Mouse (Mus musculus) heart, embryonic 11.5 days (tissue): ENCODE results near the gene Elfn2. TPM values are rescaled to one million over a fixed set of nuclear protein-coding genes. Genes with fewer than 3 reads are reported as not detected.

ENCODE experiments used
- ATAC-seq: fragments of 200-750 bp; cut with Nextera tagmentation; replicated peaks from 2 replicates; pipeline ENCODE4 v1.8.0; 2017; ENCODE audit warnings: moderate library complexity; ENCODE audit not compliant: insufficient number of reproducible peaks, low FRiP score, low TSS enrichment
- H3K27ac ChIP-seq: fragments of 300-500 bp; sonication (generic); 2 replicates; pipeline ENCODE4 v1.5.1; 2014; ENCODE audit warnings: mild to moderate bottlenecking, low read depth, low read length
- H3K27me3 ChIP-seq: fragments of 300-500 bp; sonication (generic); 2 replicates; pipeline ENCODE4 v1.6.1; 2014; ENCODE audit warnings: mild to moderate bottlenecking, low read length, mixed read lengths; ENCODE audit not compliant: control insufficient read depth, insufficient read depth
- H3K36me3 ChIP-seq: fragments of 300-500 bp; sonication (generic); 2 replicates; pipeline ENCODE4 v1.6.1; 2014; ENCODE audit warnings: mild to moderate bottlenecking, low read length, moderate library complexity, mixed read lengths; ENCODE audit not compliant: control insufficient read depth, insufficient read depth
- H3K4me1 ChIP-seq: fragments of 300-500 bp; sonication (generic); 2 replicates; pipeline ENCODE4 v1.6.1; 2014; ENCODE audit warnings: low read length; ENCODE audit not compliant: control insufficient read depth, insufficient read depth
- H3K4me2 ChIP-seq: fragments of 300-500 bp; sonication (generic); 2 replicates; pipeline ENCODE4 v1.6.1; 2014; ENCODE audit warnings: mild to moderate bottlenecking, moderate library complexity
- H3K4me3 ChIP-seq: fragments of 300-500 bp; sonication (generic); 2 replicates; pipeline ENCODE4 v1.5.1; 2014; ENCODE audit warnings: low read depth, low read length
- H3K9ac ChIP-seq: fragments of 300-500 bp; sonication (generic); 2 replicates; pipeline ENCODE4 v1.6.1; 2014; ENCODE audit warnings: mild to moderate bottlenecking, low read depth, low read length, moderate library complexity
- H3K9me3 ChIP-seq: fragments of 300-500 bp; sonication (generic); replicated peaks from 2 replicates; pipeline ENCODE4 v1.6.1; 2016; ENCODE audit warnings: low read length; ENCODE audit not compliant: control insufficient read depth
- WGBS: fragments of 180-500 bp; shearing (Covaris S2); extraction: QIAGEN DNeasy Blood & Tissue Kit; methylation state at CpG from one replicate; pipeline ENCODE4 v1.1.7; 2014; ENCODE audit not compliant: insufficient replicate concordance; 5-methylcytosine and 5-hydroxymethylcytosine counted together
- polyA plus RNA-seq: library from polyadenylated mRNA; unstranded; fragments of >200 nt; fragmentation: Nextera tagmentation; extraction: Ambion mirVana; gene quantifications from 2 replicates; pipeline ENCODE4 v1.2.1, GENCODE M21; 2014

Gene Elfn2
- polyA plus RNA-seq, 1 experiment from 2014 or later, result not detected

DNA sequence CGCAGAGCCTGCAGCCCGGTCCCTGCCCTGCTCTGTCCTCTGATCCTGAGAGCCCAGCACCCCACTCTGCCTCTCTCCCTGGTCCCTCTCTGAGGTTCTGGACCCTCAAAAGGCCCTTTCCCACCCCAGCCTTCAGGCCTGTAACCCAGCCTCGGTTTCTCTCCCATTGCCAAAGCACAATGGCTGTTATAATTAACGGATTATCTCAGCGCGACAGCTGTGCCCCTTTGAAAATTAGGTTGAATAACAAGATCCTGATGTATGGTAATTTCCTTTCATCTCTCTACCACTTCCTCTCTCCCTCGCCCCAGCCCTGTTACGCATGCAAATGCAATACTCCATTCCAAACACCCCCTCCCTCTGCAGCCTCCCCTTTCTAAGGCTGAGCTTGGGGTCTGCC lies 35.1 kb downstream of the Elfn2 start:
- H3K27me3 ChIP-seq, result peaks cover 58% of the 10 kb centered on the region

DNA sequence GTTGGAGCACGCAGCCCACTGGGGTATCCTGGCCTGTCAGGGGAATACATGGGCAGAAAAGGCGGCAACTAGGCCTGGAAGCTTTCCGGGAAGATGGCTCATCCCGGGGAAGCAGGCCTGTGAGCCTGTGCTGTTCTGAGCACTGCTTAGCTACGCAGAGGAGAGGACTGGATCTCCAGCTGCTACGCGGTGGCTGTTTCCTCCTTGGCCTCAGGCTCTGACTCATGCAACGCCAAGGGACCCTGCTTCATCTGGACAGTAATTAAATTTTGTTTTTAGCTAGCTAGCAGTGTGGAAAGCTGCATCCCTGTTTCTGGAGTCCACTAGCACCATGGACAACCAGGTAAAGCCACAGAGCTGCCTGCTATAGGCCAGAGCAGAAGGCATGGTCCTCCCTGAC lies 36.8 kb downstream of the Elfn2 start:
- no peak for ATAC-seq
- no peaks in the 10 kb centered on the region for H3K36me3 ChIP-seq
- 65% methylated on average over 8 of the region's 8 CpGs for WGBS
- H3K27ac ChIP-seq, result no peak overlapping the region
- no peak overlapping the region for H3K4me3 ChIP-seq
- H3K27me3 ChIP-seq, result peaks cover 62% of the 10 kb centered on the region
- H3K4me2 ChIP-seq, result no peak overlapping the region
- no peak overlapping the region for H3K9ac ChIP-seq
- H3K9me3 ChIP-seq, result no peaks in the 10 kb centered on the region
- H3K4me1 ChIP-seq, result no peaks in the 10 kb centered on the region

More for the DNA sequence above, 35.1 kb downstream of the Elfn2 start:
- 26% methylated on average over 8 of the region's 8 CpGs for WGBS
- Histone ChIP-seq H3K9me3 (no peaks in the 10 kb centered on the region), H3K27ac (no peak overlapping the region), H3K4me1 (no peaks in the 10 kb centered on the region; the same call in 1 of the 2 replicates), H3K36me3 (no peaks in the 10 kb centered on the region), H3K4me2 (no peak overlapping the region), H3K4me3 (no peak overlapping the region), H3K9ac (no peak overlapping the region)
- no peak for ATAC-seq

GRCm38 (mm10) chr15:78681301-78681700 lies 37.3 kb downstream of the Elfn2 start:
- Histone ChIP-seq H3K9ac (no peak overlapping the region), H3K27me3 (peaks cover 64% of the 10 kb centered on the region)

GRCm38 (mm10) chr15:78680291-78680690 lies 38.3 kb downstream of the Elfn2 start:
- ATAC-seq, result no peak
- Histone ChIP-seq H3K27me3 (peaks cover 59% of the 10 kb centered on the region), H3K27ac (no peak overlapping the region), H3K9me3 (no peaks in the 10 kb centered on the region), H3K9ac (no peak overlapping the region), H3K4me1 (peaks cover 3% of the 10 kb centered on the region), H3K4me3 (no peak overlapping the region), H3K4me2 (no peak overlapping the region), H3K36me3 (no peaks in the 10 kb centered on the region)
- WGBS, result 72% methylated on average over 22 of the region's 22 CpGs

More at GRCm38 (mm10) chr15:78681301-78681700, 37.3 kb downstream of the Elfn2 start:
- no peak for ATAC-seq
- 79% methylated on average over 8 of the region's 8 CpGs for WGBS
- no peak overlapping the region for H3K4me3 ChIP-seq
- no peak overlapping the region for H3K27ac ChIP-seq
- no peaks in the 10 kb centered on the region; the same call in 1 of the 2 replicates for H3K4me1 ChIP-seq
- no peak overlapping the region for H3K4me2 ChIP-seq
- H3K9me3 ChIP-seq, result no peaks in the 10 kb centered on the region
- no peaks in the 10 kb centered on the region for H3K36me3 ChIP-seq

DNA sequence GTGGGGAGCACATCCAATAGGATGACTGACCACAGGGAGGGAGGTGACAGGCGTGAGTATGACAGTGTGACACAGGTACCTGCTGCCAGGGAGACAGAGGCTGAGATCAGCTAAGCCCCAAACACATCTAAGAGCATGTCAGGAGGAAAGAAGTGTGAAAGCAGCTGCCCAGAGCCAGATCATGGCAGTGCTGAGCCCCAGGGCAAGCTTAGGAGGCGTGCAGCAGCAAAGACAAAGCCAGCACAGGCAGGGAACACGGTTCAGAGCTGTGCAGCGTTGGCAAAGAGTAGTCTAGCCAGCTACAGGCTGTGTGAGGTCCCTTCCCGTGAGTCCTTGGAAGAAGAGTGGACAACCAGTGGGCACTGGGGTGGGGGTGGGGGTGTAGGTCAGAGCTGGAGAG lies 40.9 kb downstream of the Elfn2 start:
- H3K9me3 ChIP-seq, result no peaks in the 10 kb centered on the region
- H3K9ac ChIP-seq, result no peak overlapping the region
- no peak overlapping the region for H3K4me2 ChIP-seq
- WGBS, result 59% methylated on average over 5 of the region's 5 CpGs
- peaks cover 61% of the 10 kb centered on the region for H3K27me3 ChIP-seq
- no peaks in the 10 kb centered on the region for H3K36me3 ChIP-seq
- no peak overlapping the region for H3K4me3 ChIP-seq
- ATAC-seq, result no peak
- peaks cover 5% of the 10 kb centered on the region for H3K4me1 ChIP-seq
- H3K27ac ChIP-seq, result no peak overlapping the region

DNA sequence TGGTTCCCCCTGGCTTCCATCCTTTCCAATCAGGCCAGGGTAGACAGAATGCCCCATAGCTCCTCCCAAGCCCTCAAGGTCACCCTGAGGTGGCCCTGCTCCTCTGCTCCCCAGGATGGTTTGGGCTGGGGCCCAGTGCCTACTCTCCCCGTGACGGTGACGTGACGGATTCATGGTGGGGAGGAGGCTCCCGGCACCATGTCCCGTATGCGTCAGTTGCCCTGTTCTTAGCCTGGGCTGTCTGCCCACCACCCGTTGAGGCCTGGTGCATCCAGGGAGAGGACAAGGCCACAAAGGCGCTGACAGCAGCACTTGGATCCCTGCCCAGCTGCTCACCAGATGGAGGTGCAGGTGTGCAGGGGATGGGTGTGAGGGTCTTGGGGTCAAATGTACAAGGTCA lies 41.6 kb downstream of the Elfn2 start:
- Histone ChIP-seq H3K27me3 (peaks cover 65% of the 10 kb centered on the region), H3K4me2 (no peak overlapping the region)

DNA sequence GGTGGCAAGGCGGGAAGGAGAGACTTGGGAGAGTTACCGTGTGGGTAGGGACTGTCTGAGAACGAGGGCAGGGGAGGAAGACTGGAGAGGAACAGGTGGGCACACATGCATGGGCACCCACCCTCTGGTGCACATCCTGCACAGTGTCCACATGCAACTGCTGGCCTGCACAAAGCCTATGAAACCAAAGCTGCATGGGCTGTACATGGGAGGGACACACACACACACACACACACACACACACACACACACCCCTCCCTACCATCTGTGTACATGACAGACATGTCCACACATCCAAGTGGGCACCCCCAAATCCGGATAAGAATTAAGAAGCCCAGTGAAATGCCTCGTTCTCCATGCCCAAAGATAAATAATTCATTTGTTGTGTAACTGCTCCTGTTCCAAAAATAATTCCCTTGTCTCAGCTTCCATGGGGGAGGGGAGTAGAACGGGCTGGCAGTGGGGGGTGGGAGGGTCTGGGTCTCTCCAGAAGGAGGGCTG lies 43.6 kb downstream of the Elfn2 start:
- no peak overlapping the region for H3K27ac ChIP-seq
- peaks cover 75% of the 10 kb centered on the region for H3K27me3 ChIP-seq
- WGBS, result 50% methylated on average over 6 of the region's 6 CpGs
- H3K4me2 ChIP-seq, result no peak overlapping the region
- H3K4me1 ChIP-seq, result peaks cover 8% of the 10 kb centered on the region
- no peaks in the 10 kb centered on the region for H3K36me3 ChIP-seq
- no peaks in the 10 kb centered on the region for H3K9me3 ChIP-seq
- no peak for ATAC-seq
- H3K4me3 ChIP-seq, result no peak overlapping the region
- H3K9ac ChIP-seq, result no peak overlapping the region

More for the DNA sequence above, 41.6 kb downstream of the Elfn2 start:
- 73% methylated on average over 9 of the region's 9 CpGs for WGBS
- ATAC-seq, result 0 out of 2 replicates have a peak, but pooled peaks have one; percentile 5
- no peak overlapping the region for H3K9ac ChIP-seq
- no peaks in the 10 kb centered on the region for H3K36me3 ChIP-seq
- H3K27ac ChIP-seq, result no peak overlapping the region
- peaks cover 8% of the 10 kb centered on the region for H3K4me1 ChIP-seq
- no peak overlapping the region for H3K4me3 ChIP-seq
- no peaks in the 10 kb centered on the region for H3K9me3 ChIP-seq

GRCm38 (mm10) chr15:78673436-78673835 lies 45.1 kb downstream of the Elfn2 start:
- H3K9me3 ChIP-seq, result no peaks in the 10 kb centered on the region
- H3K4me2 ChIP-seq, result no peak overlapping the region
- no peaks in the 10 kb centered on the region for H3K36me3 ChIP-seq
- H3K4me1 ChIP-seq, result peaks cover 8% of the 10 kb centered on the region
- no peak for ATAC-seq
- no peak overlapping the region for H3K27ac ChIP-seq
- no peak overlapping the region for H3K9ac ChIP-seq
- peaks cover 67% of the 10 kb centered on the region for H3K27me3 ChIP-seq
- WGBS, result 63% methylated on average over 19 of the region's 19 CpGs
- no peak overlapping the region for H3K4me3 ChIP-seq

GRCm38 (mm10) chr15:78670341-78670740 lies 48.2 kb downstream of the Elfn2 start:
- Histone ChIP-seq H3K9me3 (no peaks in the 10 kb centered on the region), H3K4me1 (peaks cover 5% of the 10 kb centered on the region; the same call in 1 of the 2 replicates), H3K36me3 (no peaks in the 10 kb centered on the region), H3K27me3 (peaks cover 55% of the 10 kb centered on the region), H3K4me3 (no peak overlapping the region), H3K27ac (no peak overlapping the region), H3K4me2 (no peak overlapping the region), H3K9ac (no peak overlapping the region)
- 39% methylated on average over 5 of the region's 5 CpGs for WGBS
- ATAC-seq, result no peak
